Mouse (Mus musculus): Measurements from ENCODE around the gene Ago3. TPM values are rescaled to one million over a fixed set of nuclear protein-coding genes. Genes with fewer than 3 reads are reported as not detected.

The Ago3 gene
- total and polyA plus RNA-seq, 3 experiments, result 5.3 to 6.7 (median 5.3) TPM

DNA sequence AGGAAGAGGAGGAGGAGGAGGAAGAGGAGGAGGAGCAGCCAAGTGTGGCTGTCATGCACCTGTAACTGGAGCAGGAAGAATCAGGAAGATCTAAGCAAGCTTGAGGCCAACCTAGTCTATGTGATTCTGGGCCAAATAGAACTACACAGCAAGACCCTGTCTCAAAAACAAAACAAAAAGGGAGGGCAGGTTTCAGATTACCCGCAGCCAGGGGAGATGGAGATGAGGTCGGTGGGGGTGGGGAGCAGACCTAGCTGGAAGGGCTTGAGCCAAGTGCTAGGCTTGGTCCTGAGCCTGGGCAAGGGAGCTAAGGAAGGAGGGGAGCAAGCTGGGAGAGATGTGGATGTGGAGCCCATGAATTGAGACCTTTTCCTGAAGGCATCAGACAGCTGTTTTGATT lies 122.5 kb downstream of the Ago3 start:
- no peak for DNase-seq (ENCODE audit: extremely low read depth)
- Histone ChIP-seq H3K79me2 (replicated peaks; ENCODE audit: control insufficient read depth, extremely low read depth, insufficient read depth, poor library complexity, severe bottlenecking) (no peaks in the 10 kb centered on the region), H3K4me2 (ENCODE audit: insufficient read depth, low read depth, poor library complexity, severe bottlenecking) (no peak overlapping the region), H3K27me3 (replicated peaks) (peaks cover 10% of the 10 kb centered on the region), H3K9me3 (replicated peaks; ENCODE audit: low read length) (peaks cover 8% of the 10 kb centered on the region), H3K4me3 (replicated peaks in 1 of 3; ENCODE audit: low read depth in 2 of 3, low read length in 2 of 3, poor library complexity in 1 of 3) (no peak overlapping the region), H3K4me1 (ENCODE audit: control insufficient read depth in 1 of 2, insufficient read depth in 2 of 2) (peaks cover 0 to 4% of the 10 kb centered on the region in 2 experiments; a peak in 3 of 4 replicates), H3K27ac (ENCODE audit: insufficient read depth, low read depth) (no peak overlapping the region), H3K9ac (ENCODE audit: insufficient read depth, low read depth) (no peak overlapping the region), H3K36me3 (replicated peaks in 1 of 2; ENCODE audit: control insufficient read depth in 1 of 2, insufficient read depth in 1 of 2, low read length in 1 of 2) (peaks cover 0 to 2% of the 10 kb centered on the region in 2 experiments)
- no peak for TF ChIP-seq TCF12 (IDR thresholded peaks at IDR 0.05; ENCODE audit: low read depth, low read length)
- no peak for TF ChIP-seq JUN (IDR thresholded peaks at IDR 0.05; ENCODE audit: insufficient read depth, low read depth, low read length)
- no peak for TF ChIP-seq ZNF384 (IDR thresholded peaks at IDR 0.05; ENCODE audit: low read depth, low read length)
- no peak for TF ChIP-seq ELF1 (IDR thresholded peaks at IDR 0.05; ENCODE audit: low read depth, low read length)
- TF ChIP-seq RAD21 (IDR thresholded peaks at IDR 0.05; ENCODE audit: low read depth, low read length), result no peak
- TF ChIP-seq MAFK (IDR thresholded peaks at IDR 0.05; ENCODE audit: insufficient replicate concordance, low read length), result no peak
- in situ Hi-C loops (cut with MboI; ENCODE audit: low pct_ligation_motif_present, low pct_unique_long_range_greater_than_20kb, low sequenced_read_pairs) (loop anchor here (5.0 kb wide), 1 partner anchor 35 kb away; no protein-coding TSS in a partner anchor), dilution Hi-C loops (cut with MboI; ENCODE audit: extremely low pct_ligation_motif_present, extremely low pct_unique_long_range_greater_than_20kb, low sequenced_read_pairs) (no loop called here)

DNA sequence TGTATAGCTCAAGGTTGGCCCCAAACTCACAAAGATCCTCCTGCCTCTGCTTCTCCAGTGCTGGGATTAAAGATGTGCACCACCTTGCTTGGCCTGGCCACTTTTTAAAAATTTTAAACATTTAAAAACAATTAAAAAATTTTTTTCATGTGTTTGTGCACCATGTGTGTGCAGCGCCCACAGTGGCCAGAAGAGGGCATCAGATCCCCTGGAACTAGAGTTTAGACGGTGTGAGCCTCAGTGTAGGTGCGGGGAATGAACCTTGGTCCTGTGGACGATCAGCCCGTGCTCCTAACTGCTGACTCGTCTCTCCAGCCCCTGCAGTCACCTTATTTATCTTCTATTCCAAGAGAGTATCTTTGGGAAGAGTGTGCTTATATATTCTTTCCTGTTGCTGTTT lies 123.3 kb downstream of the Ago3 start:
- DNase-seq (ENCODE audit: extremely low read depth), result no peak
- peaks cover 8% of the 10 kb centered on the region for H3K9me3 ChIP-seq (replicated peaks; ENCODE audit: low read length)
- no peaks in the 10 kb centered on the region for H3K36me3 ChIP-seq (replicated peaks in 1 of 2; ENCODE audit: control insufficient read depth in 1 of 2, insufficient read depth in 1 of 2, low read length in 1 of 2)
- H3K4me3 ChIP-seq (replicated peaks in 1 of 3; ENCODE audit: low read depth in 2 of 3, low read length in 2 of 3, poor library complexity in 1 of 3), result no peak overlapping the region
- H3K27me3 ChIP-seq (replicated peaks), result peaks cover 18% of the 10 kb centered on the region
- no peak for TF ChIP-seq PAX5 (IDR thresholded peaks at IDR 0.05; ENCODE audit: low read length)
- no peak for TF ChIP-seq USF1 (IDR thresholded peaks at IDR 0.05; ENCODE audit: low read depth, low read length)
- no peak for TF ChIP-seq ZNF384 (IDR thresholded peaks at IDR 0.05; ENCODE audit: low read depth, low read length)
- no peak for TF ChIP-seq CHD2 (IDR thresholded peaks at IDR 0.05; ENCODE audit: low read length)
- no peak for TF ChIP-seq MAX (IDR thresholded peaks at IDR 0.05; ENCODE audit: low read length)
- TF ChIP-seq EP300 (IDR thresholded peaks at IDR 0.05; ENCODE audit: low read length), result no peak
- no peak for TF ChIP-seq ELF1 (IDR thresholded peaks at IDR 0.05; ENCODE audit: low read depth, low read length)
- TF ChIP-seq NRF1 (IDR thresholded peaks at IDR 0.05; ENCODE audit: low read depth, low read length), result no peak
- TF ChIP-seq ZMIZ1 (IDR thresholded peaks at IDR 0.05; ENCODE audit: low read depth, low read length), result no peak
- TF ChIP-seq TBP (conservative IDR thresholded peaks at IDR 0.05; ENCODE audit: low read depth, low read length), result no peak
- TF ChIP-seq ZC3H11A (IDR thresholded peaks at IDR 0.05; ENCODE audit: low read depth, low read length), result no peak
- no peaks in the 10 kb centered on the region for H3K79me2 ChIP-seq (replicated peaks; ENCODE audit: control insufficient read depth, extremely low read depth, insufficient read depth, poor library complexity, severe bottlenecking)
- H3K4me1 ChIP-seq (ENCODE audit: control insufficient read depth in 1 of 2, insufficient read depth in 2 of 2), result peaks cover 0 to 12% of the 10 kb centered on the region in 2 experiments; a peak in 3 of 4 replicates
- H3K27ac ChIP-seq (ENCODE audit: insufficient read depth, low read depth), result no peak overlapping the region
- no peak overlapping the region for H3K4me2 ChIP-seq (ENCODE audit: insufficient read depth, low read depth, poor library complexity, severe bottlenecking)
- in situ Hi-C loops (cut with MboI; ENCODE audit: low pct_ligation_motif_present, low pct_unique_long_range_greater_than_20kb, low sequenced_read_pairs) (loop anchor here (5.0 kb wide), 1 partner anchor 34 kb away; no protein-coding TSS in a partner anchor), dilution Hi-C loops (cut with MboI; ENCODE audit: extremely low pct_ligation_motif_present, extremely low pct_unique_long_range_greater_than_20kb, low sequenced_read_pairs) (no loop called here)
- no peak overlapping the region for H3K9ac ChIP-seq (ENCODE audit: insufficient read depth, low read depth)

Data from CH12.LX (cell line).